Mouse (Mus musculus): ENCODE results near the gene Cox6a2. TPM values are rescaled to one million over a fixed set of nuclear protein-coding genes. Genes with fewer than 3 reads are reported as not detected.

Gene Cox6a2
- polyA plus RNA-seq (2012; ENCODE audit: insufficient read depth, insufficient read length, missing spikeins), result 1.2 TPM in 1 of 2 replicates, not detected in the other

DNA sequence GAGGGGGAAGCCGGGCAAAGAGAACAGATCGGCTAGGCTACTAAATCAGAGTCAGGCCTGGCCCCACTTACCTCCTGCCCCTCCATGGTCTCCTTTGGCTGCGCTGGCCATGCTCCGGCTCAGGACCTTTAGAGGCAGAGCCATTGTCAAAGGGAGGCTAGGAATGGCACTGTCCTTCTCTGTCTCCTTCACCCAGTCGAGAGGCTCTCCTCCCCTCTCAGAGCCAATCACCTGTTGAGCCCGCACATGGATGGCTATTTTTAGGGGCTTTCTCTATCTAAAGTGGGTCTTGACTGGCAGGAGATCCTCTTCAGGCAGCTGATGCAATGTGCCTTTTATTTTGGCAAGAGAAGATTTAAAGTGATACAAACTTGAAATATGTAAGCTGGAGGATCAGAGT is at the start of gene Cox6a2:
Gene Cox6a2 (minus strand): TSS at position 236 of the 400 bp plus-strand sequence.
- Histone ChIP-seq H3K4me1 (ENCODE audit: control insufficient read depth, insufficient read depth, low read length) (peaks cover 22% of the 10 kb centered on the region), H3K27ac (ENCODE audit: insufficient read depth, low read depth, low read length) (peak within 1 kb of the TSS; percentile 19; the same call in 1 of the 2 replicates), H3K4me3 (ENCODE audit: insufficient read depth, low read length) (no peak within 1 kb of the TSS)
- TF ChIP-seq CTCF (IDR thresholded peaks at IDR 0.05; ENCODE audit: low read depth, low read length) (no peak), POLR2A (IDR thresholded peaks at IDR 0.05; ENCODE audit: borderline replicate concordance, low read depth, low read length) (no peak)

DNA sequence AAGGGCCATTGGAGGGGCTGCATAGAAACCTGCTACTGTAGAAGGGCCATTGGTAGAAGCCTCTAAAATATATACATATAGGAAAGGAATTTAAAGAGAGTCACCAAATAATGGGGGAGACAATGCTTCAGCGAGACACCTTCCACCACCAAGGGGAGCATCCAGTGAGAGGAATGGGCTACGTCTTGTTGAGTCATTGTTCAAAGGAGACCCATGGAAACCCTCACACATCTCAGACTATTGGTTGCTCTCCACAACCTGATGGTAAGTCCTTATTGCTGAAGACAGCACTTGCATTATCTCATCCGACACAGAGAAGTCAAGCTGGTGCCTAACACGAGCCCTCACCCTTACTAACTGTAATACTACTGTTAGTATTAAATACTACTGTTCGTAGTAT is 49.6 kb upstream of the Cox6a2 start:
- TF ChIP-seq POLR2A (IDR thresholded peaks at IDR 0.05; ENCODE audit: borderline replicate concordance, low read depth, low read length), result no peak
- no peak for TF ChIP-seq CTCF (IDR thresholded peaks at IDR 0.05; ENCODE audit: low read depth, low read length)
- Histone ChIP-seq H3K4me3 (ENCODE audit: insufficient read depth, low read length) (no peak overlapping the region), H3K27ac (ENCODE audit: insufficient read depth, low read depth, low read length) (no peak overlapping the region), H3K4me1 (ENCODE audit: control insufficient read depth, insufficient read depth, low read length) (no peaks in the 10 kb centered on the region)

DNA sequence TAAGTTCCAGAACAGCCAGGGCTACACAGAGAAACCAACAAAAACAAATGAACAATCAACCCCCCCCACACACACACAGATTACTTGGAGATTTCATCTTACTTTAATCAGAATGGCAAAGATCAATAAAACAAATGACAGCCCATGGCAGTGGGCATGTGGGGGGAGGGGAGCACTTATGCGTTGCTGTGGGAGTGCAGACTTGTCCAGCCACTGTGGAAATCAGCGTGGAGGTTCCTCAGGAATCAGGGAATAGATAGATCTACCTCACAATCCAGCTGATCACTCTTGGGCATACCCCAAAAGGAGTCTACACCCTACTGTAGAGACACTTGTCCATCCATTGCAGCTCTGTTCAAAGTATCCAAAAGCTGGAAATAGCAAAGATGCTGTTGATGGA is 48.8 kb upstream of the Cox6a2 start:
- H3K27ac ChIP-seq (ENCODE audit: insufficient read depth, low read depth, low read length), result no peak overlapping the region

DNA sequence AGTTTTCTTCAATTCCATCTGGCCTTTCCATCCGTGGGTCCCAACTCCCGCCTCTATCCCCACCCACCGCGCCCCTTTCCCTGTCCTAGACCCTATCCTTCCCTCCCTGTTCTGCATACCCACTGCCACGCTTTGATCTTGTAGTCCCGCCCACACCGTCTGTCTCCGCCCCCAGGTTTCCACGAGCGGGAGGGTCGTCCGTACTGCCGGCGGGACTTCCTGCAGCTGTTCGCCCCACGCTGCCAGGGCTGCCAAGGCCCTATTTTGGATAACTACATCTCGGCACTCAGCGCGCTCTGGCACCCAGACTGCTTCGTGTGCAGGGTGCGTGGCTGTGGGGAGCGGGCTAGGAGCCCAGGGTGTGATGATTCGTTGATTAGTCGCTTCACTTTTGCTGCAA is 46.4 kb upstream of the Cox6a2 start:
- no peak for TF ChIP-seq POLR2A (IDR thresholded peaks at IDR 0.05; ENCODE audit: borderline replicate concordance, low read depth, low read length)
- no peak for TF ChIP-seq CTCF (IDR thresholded peaks at IDR 0.05; ENCODE audit: low read depth, low read length)
- Histone ChIP-seq H3K4me3 (ENCODE audit: insufficient read depth, low read length) (no peak overlapping the region), H3K4me1 (ENCODE audit: control insufficient read depth, insufficient read depth, low read length) (no peaks in the 10 kb centered on the region)

More for the DNA sequence above, 48.8 kb upstream of the Cox6a2 start:
- H3K4me1 ChIP-seq (ENCODE audit: control insufficient read depth, insufficient read depth, low read length), result no peaks in the 10 kb centered on the region
- no peak for TF ChIP-seq CTCF (IDR thresholded peaks at IDR 0.05; ENCODE audit: low read depth, low read length)
- no peak for TF ChIP-seq POLR2A (IDR thresholded peaks at IDR 0.05; ENCODE audit: borderline replicate concordance, low read depth, low read length)
- no peak overlapping the region for H3K4me3 ChIP-seq (ENCODE audit: insufficient read depth, low read length)

DNA sequence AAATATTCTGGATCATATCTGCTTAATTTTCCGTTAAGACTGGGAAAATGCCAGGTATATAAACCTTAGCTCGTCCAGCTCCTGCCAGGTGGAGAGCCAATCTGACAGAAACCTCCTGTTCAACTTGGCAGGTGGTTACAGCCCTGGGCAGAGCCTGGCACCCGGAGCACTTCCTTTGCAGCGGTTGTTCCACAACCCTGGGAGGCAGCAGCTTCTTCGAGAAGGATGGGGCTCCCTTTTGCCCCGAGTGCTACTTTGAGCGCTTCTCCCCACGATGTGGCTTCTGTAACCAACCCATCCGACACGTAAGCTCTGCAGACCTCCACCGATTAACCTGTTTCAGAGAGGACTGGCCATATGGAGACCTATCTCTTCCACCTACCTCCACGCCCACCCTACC is 45.8 kb upstream of the Cox6a2 start:
- Histone ChIP-seq H3K27ac (ENCODE audit: insufficient read depth, low read depth, low read length) (no peak overlapping the region), H3K4me3 (ENCODE audit: insufficient read depth, low read length) (no peak overlapping the region), H3K4me1 (ENCODE audit: control insufficient read depth, insufficient read depth, low read length) (no peaks in the 10 kb centered on the region)
- no peak for TF ChIP-seq POLR2A (IDR thresholded peaks at IDR 0.05; ENCODE audit: borderline replicate concordance, low read depth, low read length)
- no peak for TF ChIP-seq CTCF (IDR thresholded peaks at IDR 0.05; ENCODE audit: low read depth, low read length)

More for the DNA sequence above, 46.4 kb upstream of the Cox6a2 start:
- no peak overlapping the region for H3K27ac ChIP-seq (ENCODE audit: insufficient read depth, low read depth, low read length)

DNA sequence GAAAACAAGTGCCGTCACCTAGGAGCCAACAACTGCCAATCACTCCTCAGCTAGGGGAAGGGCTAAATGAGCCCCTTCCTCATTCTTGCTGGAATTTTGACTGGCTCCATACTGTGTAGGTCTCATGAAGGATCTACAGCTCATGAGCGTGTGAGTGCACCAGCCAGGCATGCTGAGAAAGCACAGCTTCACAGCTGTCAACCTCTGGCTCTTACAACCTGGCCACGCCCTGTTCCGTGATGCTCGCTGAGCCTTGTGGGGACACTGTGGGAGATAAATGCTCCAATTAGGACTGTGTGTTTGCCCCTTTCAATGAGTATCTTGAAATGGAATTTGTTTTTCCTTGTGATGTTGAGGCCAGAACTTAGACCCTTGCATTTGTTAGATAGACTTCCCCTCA is 43.8 kb upstream of the Cox6a2 start:
- Histone ChIP-seq H3K4me1 (ENCODE audit: control insufficient read depth, insufficient read depth, low read length) (no peaks in the 10 kb centered on the region), H3K27ac (ENCODE audit: insufficient read depth, low read depth, low read length) (no peak overlapping the region), H3K4me3 (ENCODE audit: insufficient read depth, low read length) (no peak overlapping the region)
- TF ChIP-seq CTCF (IDR thresholded peaks at IDR 0.05; ENCODE audit: low read depth, low read length), result no peak
- TF ChIP-seq POLR2A (IDR thresholded peaks at IDR 0.05; ENCODE audit: borderline replicate concordance, low read depth, low read length), result no peak

DNA sequence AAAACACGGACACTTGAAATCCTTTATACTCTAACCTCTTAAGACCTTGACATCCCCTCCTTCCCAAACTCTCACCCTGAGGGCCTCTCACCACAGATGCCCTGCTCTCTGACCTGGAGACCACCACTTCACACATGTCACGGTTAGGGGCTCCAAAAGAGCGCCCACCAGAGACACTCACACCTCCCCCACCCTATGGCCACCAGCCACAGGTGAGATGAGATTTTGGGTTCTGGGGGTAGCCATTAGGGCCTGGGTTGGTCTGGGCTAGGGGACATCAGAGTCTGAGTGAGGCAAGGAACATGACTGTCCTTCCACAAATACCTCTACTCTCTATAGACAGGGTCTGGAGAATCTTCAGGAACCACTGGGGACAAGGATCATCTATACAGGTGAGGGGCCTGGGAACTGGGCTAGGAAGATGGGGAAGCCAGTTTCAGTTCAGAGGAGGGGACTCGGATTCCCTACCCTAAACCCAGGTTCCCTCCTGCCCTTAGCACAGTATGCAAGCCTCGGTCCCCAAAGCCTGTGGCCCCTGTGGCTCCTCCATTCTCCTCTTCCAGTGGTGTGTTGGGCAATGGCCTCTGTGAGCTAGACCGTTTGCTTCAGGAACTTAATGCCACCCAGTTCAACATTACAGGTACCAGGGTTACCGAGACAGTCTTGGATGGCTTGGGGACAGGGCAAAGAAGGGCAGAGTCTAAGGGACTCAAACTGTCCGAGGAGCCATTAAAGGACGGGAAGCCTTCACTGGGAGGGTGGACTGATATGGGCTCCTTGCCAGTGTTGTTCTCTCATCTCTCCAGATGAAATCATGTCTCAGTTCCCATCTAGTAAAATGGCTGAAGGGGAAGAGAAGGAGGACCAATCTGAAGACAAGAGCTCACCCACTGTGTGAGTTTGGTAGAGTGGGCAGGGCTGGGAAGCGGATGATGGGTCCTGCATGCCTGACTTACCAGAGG is 42.2 kb upstream of the Cox6a2 start:
- H3K4me3 ChIP-seq (ENCODE audit: insufficient read depth, low read length), result no peak overlapping the region
- no peak for TF ChIP-seq CTCF (IDR thresholded peaks at IDR 0.05; ENCODE audit: low read depth, low read length)
- no peak for TF ChIP-seq POLR2A (IDR thresholded peaks at IDR 0.05; ENCODE audit: borderline replicate concordance, low read depth, low read length)
- no peak overlapping the region for H3K27ac ChIP-seq (ENCODE audit: insufficient read depth, low read depth, low read length)
- no peaks in the 10 kb centered on the region for H3K4me1 ChIP-seq (ENCODE audit: control insufficient read depth, insufficient read depth, low read length)

DNA sequence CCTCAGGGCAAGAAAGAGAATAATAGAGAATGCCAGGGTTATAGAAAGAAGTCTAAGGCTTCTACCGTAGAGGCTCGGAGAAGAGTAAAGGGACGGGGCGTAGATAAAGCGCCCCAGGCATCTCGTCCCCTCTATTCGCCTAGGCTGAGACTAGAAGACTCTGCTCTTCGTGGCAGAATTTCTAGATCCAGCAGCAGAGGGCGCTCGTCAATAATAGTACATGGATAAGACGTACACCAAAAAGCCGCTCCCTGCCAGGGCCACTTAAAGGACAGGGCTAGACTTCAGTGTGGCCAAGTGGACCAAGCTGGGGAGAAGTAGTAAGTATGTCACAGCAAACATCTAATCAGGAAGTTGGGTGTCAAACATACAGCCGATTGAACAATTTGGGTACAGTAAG is 41.3 kb upstream of the Cox6a2 start:
- Histone ChIP-seq H3K27ac (ENCODE audit: insufficient read depth, low read depth, low read length) (no peak overlapping the region), H3K4me3 (ENCODE audit: insufficient read depth, low read length) (no peak overlapping the region), H3K4me1 (ENCODE audit: control insufficient read depth, insufficient read depth, low read length) (no peaks in the 10 kb centered on the region)
- TF ChIP-seq POLR2A (IDR thresholded peaks at IDR 0.05; ENCODE audit: borderline replicate concordance, low read depth, low read length) (no peak), CTCF (IDR thresholded peaks at IDR 0.05; ENCODE audit: low read depth, low read length) (peak; percentile 56)

DNA sequence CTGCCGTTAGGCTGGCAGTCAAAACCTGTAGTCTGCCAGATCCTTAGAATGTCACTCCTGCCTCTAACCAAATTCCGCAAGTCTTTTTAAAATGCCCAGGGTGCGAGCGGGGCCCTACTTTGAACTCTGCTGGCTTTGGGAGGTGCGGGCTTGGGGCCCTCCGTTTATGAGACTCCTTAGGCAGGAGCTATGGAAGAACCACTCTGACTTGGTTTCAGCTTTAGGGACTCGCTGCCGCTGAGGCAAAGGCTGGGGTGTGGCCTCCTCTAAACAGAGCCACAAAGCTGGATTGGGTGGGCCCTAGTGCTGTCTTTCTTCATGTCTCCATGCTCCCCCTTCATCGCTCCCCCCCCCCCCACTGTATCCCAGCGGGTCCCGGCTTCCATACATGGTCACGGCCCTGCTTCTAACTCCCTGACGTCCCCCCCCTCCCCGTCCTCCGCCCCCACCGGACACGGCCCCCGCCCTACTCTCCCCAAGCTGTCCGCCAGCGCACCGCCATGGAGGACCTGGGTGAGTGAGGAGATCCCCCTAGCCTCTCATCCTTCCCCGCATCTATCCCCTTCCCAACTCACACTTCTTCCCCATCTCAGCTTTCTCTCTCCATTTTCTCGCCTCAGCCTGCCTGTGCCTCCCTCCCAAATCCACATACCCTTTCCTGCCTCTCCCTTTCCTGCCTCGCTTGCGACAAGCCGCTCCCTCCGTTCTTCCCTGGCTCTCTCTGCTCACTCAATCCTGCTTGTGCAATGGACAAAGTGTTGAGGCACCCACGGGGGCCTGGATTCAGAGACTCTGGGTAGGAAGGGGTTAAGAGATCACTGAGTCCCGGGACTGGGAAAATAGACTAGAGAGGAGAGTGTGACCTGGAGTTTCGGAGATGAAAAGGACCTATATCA is 40.6 kb upstream of the Cox6a2 start, which contains the start of gene Tgfb1i1:
Gene Tgfb1i1 (plus strand): TSS at position 317 of the 896 bp plus-strand sequence.
- Histone ChIP-seq H3K4me3 (ENCODE audit: insufficient read depth, low read length) (no peak within 1 kb of the TSS), H3K27ac (ENCODE audit: insufficient read depth, low read depth, low read length) (no peak within 1 kb of the TSS), H3K4me1 (ENCODE audit: control insufficient read depth, insufficient read depth, low read length) (no peaks in the 10 kb centered on the region)
- TF ChIP-seq POLR2A (IDR thresholded peaks at IDR 0.05; ENCODE audit: borderline replicate concordance, low read depth, low read length), result no peak

Measured in bone marrow macrophage, adult 2 months (primary cell).